ENCODE assay signal across 26 mouse cellular contexts in genomic region chr17:68235380-68235779, GRCm38 (mm10). TPM values are rescaled to one million over a fixed set of nuclear protein-coding genes. Genes with fewer than 3 reads are reported as not detected.
DNase-seq lines count a peak whose midpoint lies in the region; ATAC-seq and TF ChIP-seq lines count a peak whose summit lies in the region.
"Had no signal": no experiment of that assay in that cellular context is flagged by ENCODE, and none has a peak within 500 bp of the region (broad histone marks: within the 10 kb centered on the region; RNA-seq: fewer than 3 reads in every experiment).

No protein-coding gene starts in this region.

- ATAC-seq in heart, embryonic 11.5 days (replicated peaks; ENCODE audit: insufficient number of reproducible peaks, low FRiP score, low TSS enrichment): no peak
- no peak for ATAC-seq in midbrain, postnatal 0 days (ENCODE audit: low FRiP score)
- ATAC-seq in midbrain, embryonic 16.5 days: no peak
- ATAC-seq: Patski had no signal

- H3K9ac ChIP-seq in heart, embryonic 11.5 days (ENCODE audit: low read depth, low read length): no peak overlapping the region
- no peak overlapping the region for H3K9ac ChIP-seq in midbrain, postnatal 0 days (replicated peaks; ENCODE audit: low read length, poor library complexity, severe bottlenecking)
- no peak overlapping the region for H3K9ac ChIP-seq in midbrain, embryonic 16.5 days (ENCODE audit: low read depth, low read length)
- H3K9ac ChIP-seq: heart, embryonic 15.5 days; neural tube, embryonic 15.5 days had no signal

- no peaks in the 10 kb centered on the region for H3K9me3 ChIP-seq in heart, embryonic 11.5 days (replicated peaks; ENCODE audit: control insufficient read depth, low read length)
- H3K9me3 ChIP-seq in midbrain, postnatal 0 days (ENCODE audit: low read length): no peaks in the 10 kb centered on the region
- H3K9me3 ChIP-seq in midbrain, embryonic 16.5 days (replicated peaks; ENCODE audit: control insufficient read depth, low read length, poor library complexity, severe bottlenecking): no peaks in the 10 kb centered on the region
- H3K9me3 ChIP-seq: forebrain, embryonic 10.5 days; heart, embryonic 15.5 days; neural tube, embryonic 15.5 days had no signal

- 83% methylated on average over 4 of the region's 4 CpGs for WGBS in heart, embryonic 11.5 days (ENCODE audit: insufficient replicate concordance)
- 77% methylated on average over 4 of the region's 4 CpGs for WGBS in midbrain, postnatal 0 days
- 81% methylated on average over 4 of the region's 4 CpGs for WGBS in midbrain, embryonic 16.5 days

- H3K27me3 ChIP-seq in heart, embryonic 11.5 days (ENCODE audit: control insufficient read depth, insufficient read depth, low read length): no peaks in the 10 kb centered on the region
- no peaks in the 10 kb centered on the region for H3K27me3 ChIP-seq in midbrain, postnatal 0 days (ENCODE audit: insufficient read depth, low read length)
- no peaks in the 10 kb centered on the region for H3K27me3 ChIP-seq in midbrain, embryonic 16.5 days (ENCODE audit: control insufficient read depth, insufficient read depth, low read depth, low read length)
- H3K27me3 ChIP-seq: heart, embryonic 15.5 days; neural tube, embryonic 15.5 days; Patski had no signal

- TF ChIP-seq CTCF in midbrain, postnatal 0 days (IDR thresholded peaks at IDR 0.05): no peak

- no peaks in the 10 kb centered on the region for H3K36me3 ChIP-seq in heart, embryonic 11.5 days (ENCODE audit: control insufficient read depth, insufficient read depth, low read length)
- H3K36me3 ChIP-seq in midbrain, postnatal 0 days (ENCODE audit: insufficient read depth, low read length): no peaks in the 10 kb centered on the region
- H3K36me3 ChIP-seq in midbrain, embryonic 16.5 days (ENCODE audit: control insufficient read depth, insufficient read depth, low read length): no peaks in the 10 kb centered on the region
- H3K36me3 ChIP-seq: forebrain, embryonic 10.5 days; heart, embryonic 15.5 days; neural tube, embryonic 15.5 days had no signal

- H3K27ac ChIP-seq in heart, embryonic 11.5 days (ENCODE audit: low read depth, low read length): no peak overlapping the region
- H3K27ac ChIP-seq in midbrain, postnatal 0 days (ENCODE audit: low read depth, low read length): no peak overlapping the region
- H3K27ac ChIP-seq in midbrain, embryonic 16.5 days (ENCODE audit: low read length): no peak overlapping the region
- H3K27ac ChIP-seq: forebrain, embryonic 10.5 days; heart, adult 2 months; heart, embryonic 15.5 days; kidney, postnatal 0 days; layer of hippocampus, adult 2 months; macrophage; neural tube, embryonic 15.5 days; stomach, postnatal 0 days had no signal

- H3K4me2 ChIP-seq in heart, embryonic 11.5 days: no peak overlapping the region
- no peak overlapping the region for H3K4me2 ChIP-seq in midbrain, postnatal 0 days (ENCODE audit: low read depth, low read length, poor library complexity, severe bottlenecking)
- H3K4me2 ChIP-seq in midbrain, embryonic 16.5 days (ENCODE audit: low read length): no peak overlapping the region
- H3K4me2 ChIP-seq: heart, embryonic 15.5 days; neural tube, embryonic 15.5 days had no signal

- H3K4me1 ChIP-seq in heart, embryonic 11.5 days (ENCODE audit: control insufficient read depth, insufficient read depth, low read length): no peaks in the 10 kb centered on the region
- no peaks in the 10 kb centered on the region for H3K4me1 ChIP-seq in midbrain, postnatal 0 days (ENCODE audit: insufficient read depth, low read length)
- H3K4me1 ChIP-seq in midbrain, embryonic 16.5 days (ENCODE audit: control insufficient read depth, insufficient read depth, low read length): no peaks in the 10 kb centered on the region
- H3K4me1 ChIP-seq: forebrain, embryonic 10.5 days; heart, embryonic 15.5 days; neural tube, embryonic 15.5 days had no signal

- peak; percentile 34 for DNase-seq in heart, adult 11 months
- DNase-seq in midbrain, postnatal 0 days (ENCODE audit: low spot score): peak; percentile 55
- peak; percentile 21 to 35 for DNase-seq in cerebellum, postnatal 25 days
- no peak for DNase-seq in ovary, postnatal 14 days (ENCODE audit: low spot score)
- no peak for DNase-seq in urinary bladder, postnatal 10 days (ENCODE audit: low spot score)
- DNase-seq in layer of hippocampus, adult 11-12 months (ENCODE audit: low spot score): no peak
- DNase-seq: adrenal gland, postnatal 10 days; heart, adult 2 months; kidney, adult 11 months; layer of hippocampus, postnatal 36 days; liver; midbrain, embryonic 14.5 days; right cerebral cortex, adult 18-20 months had no signal

- no peak overlapping the region for H3K4me3 ChIP-seq in heart, embryonic 11.5 days (ENCODE audit: low read depth, low read length)
- no peak overlapping the region for H3K4me3 ChIP-seq in midbrain, postnatal 0 days (ENCODE audit: low read depth, low read length)
- no peak overlapping the region for H3K4me3 ChIP-seq in midbrain, embryonic 16.5 days (ENCODE audit: low read depth, low read length)
- H3K4me3 ChIP-seq: forebrain, embryonic 10.5 days; heart, adult 2 months; heart, embryonic 15.5 days; layer of hippocampus, adult 2 months; neural tube, embryonic 15.5 days had no signal

RNA-seq across cellular contexts. Expression of gene L3mbtl4, which starts 38.2 kb away (rescaled TPM):
- 0.15 TPM in 1 of 2 replicates, not detected in the other for polyA plus RNA-seq in heart, embryonic 11.5 days (2014; fragmentation: Nextera tagmentation; extraction: Ambion mirVana)
- 6.7 and 8.5 TPM in 2 replicates for total RNA-seq in midbrain, postnatal 0 days (2014; rRNA removed)
- 4.8 and 5.7 TPM in 2 replicates for polyA plus RNA-seq in midbrain, postnatal 0 days (2015; fragmentation: Nextera tagmentation; extraction: Ambion mirVana)
- 4.6 and 6.5 TPM in 2 replicates for polyA plus RNA-seq in midbrain, embryonic 16.5 days (2015; fragmentation: Nextera tagmentation; extraction: Ambion mirVana)
- total RNA-seq: heart, adult 2 months; hematopoietic stem cell, adult 5-6 weeks had no signal
- polyA plus RNA-seq: heart, adult 2 months; heart, embryonic 15.5 days; liver, embryonic 16.5 days; macrophage; stomach, postnatal 0 days; thymus, postnatal 0 days had no signal

Comparison
In these comparisons a context has a peak if more than half of its experiments do, and no peak if none do; other contexts are left out.
1. DNase-seq: peak in heart, adult 11 months (single experiment), midbrain, postnatal 0 days (single experiment) and cerebellum, postnatal 25 days (2 of 2); none in ovary, postnatal 14 days (single experiment), urinary bladder, postnatal 10 days (single experiment) and layer of hippocampus, adult 11-12 months (single experiment).